Mouse (Mus musculus): Measurements from ENCODE around the gene Zswim3. TPM values are rescaled to one million over a fixed set of nuclear protein-coding genes. Genes with fewer than 3 reads are reported as not detected.
"Not testable (repeated sequence)": the region's sequence is repeated elsewhere in the genome, so short reads cannot be mapped to it uniquely, and the experiment has no call there.

Gene Zswim3
- total and polyA plus RNA-seq, 3 experiments = 4.7 to 5.9 TPM; not detected in 1

DNA sequence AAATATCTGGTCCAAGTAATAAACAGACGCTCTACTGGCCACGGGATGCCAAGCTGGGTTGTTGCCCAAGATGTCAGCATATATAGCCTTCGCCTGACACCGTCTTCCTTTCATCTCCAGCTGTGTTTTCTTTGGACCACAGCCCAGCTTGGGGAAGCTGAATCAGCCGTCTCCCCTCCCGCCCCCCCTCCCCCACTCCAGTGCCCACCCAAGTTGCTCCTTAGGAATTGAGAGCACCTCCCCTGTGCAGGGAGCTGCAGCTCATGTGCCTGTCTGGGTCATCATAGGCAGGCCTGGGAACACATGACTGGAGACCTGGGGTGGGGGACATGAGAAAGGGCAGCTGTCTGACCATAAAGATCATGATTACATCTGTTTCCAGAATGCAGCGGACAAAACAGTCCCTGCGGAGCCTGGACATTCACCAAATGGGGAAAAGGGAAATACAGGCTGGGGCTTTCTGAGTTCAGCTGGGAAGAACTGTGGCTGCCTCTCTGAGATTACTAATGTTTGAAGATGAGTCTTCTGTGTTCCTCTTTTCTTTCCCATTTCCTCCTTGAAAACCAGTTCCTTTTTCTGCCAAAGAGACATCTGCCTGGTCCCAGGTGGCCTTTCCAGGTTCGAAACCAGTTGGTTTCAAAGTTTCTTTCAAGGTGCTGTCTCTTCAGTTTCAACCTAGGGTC, 57.4 kb downstream of the Zswim3 start (continued):
- no peak for TF ChIP-seq TBP (IDR thresholded peaks at IDR 0.05; ENCODE audit: low read depth, low read length)
- peak; percentile 87 for TF ChIP-seq TAL1 (IDR thresholded peaks at IDR 0.05; ENCODE audit: low read length)
- TF ChIP-seq MAX (IDR thresholded peaks at IDR 0.05; ENCODE audit: low read length) = no peak

DNA sequence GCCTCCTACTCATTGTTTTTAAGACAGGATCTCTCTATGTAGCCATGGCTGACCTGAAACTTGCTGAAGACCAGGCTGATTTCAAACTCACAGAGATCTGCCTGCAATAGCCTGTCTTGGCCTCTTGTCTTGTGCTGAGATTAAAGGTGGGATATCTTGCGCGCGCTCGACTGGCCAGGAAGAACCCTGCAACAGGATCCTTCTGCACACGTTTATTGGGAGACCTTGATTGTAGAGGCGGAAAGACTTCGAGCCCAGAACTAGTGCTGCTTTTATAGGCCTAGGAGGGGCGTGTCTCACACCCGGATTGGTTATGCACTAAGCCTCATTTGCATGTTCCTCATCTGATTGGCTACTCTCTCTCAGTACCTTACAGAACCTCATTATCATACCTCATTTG, 58.5 kb downstream of the Zswim3 start:
- TF ChIP-seq NELFE (IDR thresholded peaks at IDR 0.05; ENCODE audit: low read depth, low read length) (peak; percentile 58), POLR2A (IDR thresholded peaks at IDR 0.05; ENCODE audit: control insufficient read depth in 1 of 2, insufficient read depth in 1 of 2, low read depth in 1 of 2, low read length in 2 of 2, poor library complexity in 1 of 2) (peak in 1 of 2 experiments; percentile 62; a peak in 1 of 4 replicates), TBP (IDR thresholded peaks at IDR 0.05; ENCODE audit: low read depth, low read length) (peak; percentile 83)
- H3K79me2 ChIP-seq (ENCODE audit: control insufficient read depth, insufficient read depth, low read length, poor library complexity); H3K27ac ChIP-seq (ENCODE audit: control insufficient read depth, low read depth, low read length); H3K9ac ChIP-seq (ENCODE audit: control insufficient read depth, low read depth, low read length, poor library complexity, severe bottlenecking); H3K4me3 ChIP-seq (ENCODE audit: control insufficient read depth in 1 of 2, insufficient read depth in 1 of 2, low read depth in 2 of 2, low read length in 2 of 2); H3K27me3 ChIP-seq (ENCODE audit: control insufficient read depth in 1 of 2, insufficient read depth in 2 of 2, low read length in 2 of 2); H3K9me3 ChIP-seq (replicated peaks; ENCODE audit: insufficient read depth, low read length): not testable (repeated sequence)
- peak; percentile 46 for DNase-seq (ENCODE audit: low read depth, low spot score)
- Histone ChIP-seq H3K36me3 (ENCODE audit: control insufficient read depth in 1 of 2, insufficient read depth in 2 of 2, low read length in 2 of 2) (peaks cover 0 to 23% of the 10 kb centered on the region in 2 experiments; a peak in 2 of 4 replicates), H3K4me1 (ENCODE audit: control insufficient read depth in 1 of 2, insufficient read depth in 2 of 2, low read length in 2 of 2) (peaks cover 24 to 45% of the 10 kb centered on the region in 2 experiments)

GRCm38 (mm10) chr2:164864593-164864992, 59.7 kb downstream of the Zswim3 start:
- Histone ChIP-seq H3K79me2 (ENCODE audit: control insufficient read depth, insufficient read depth, low read length, poor library complexity) (no peaks in the 10 kb centered on the region), H3K9ac (ENCODE audit: control insufficient read depth, low read depth, low read length, poor library complexity, severe bottlenecking) (peak overlapping the region; percentile 0; the same call in 1 of the 2 replicates), H3K9me3 (replicated peaks; ENCODE audit: insufficient read depth, low read length) (no peaks in the 10 kb centered on the region), H3K27me3 (ENCODE audit: control insufficient read depth in 1 of 2, insufficient read depth in 2 of 2, low read length in 2 of 2) (no peaks in the 10 kb centered on the region), H3K4me3 (ENCODE audit: control insufficient read depth in 1 of 2, insufficient read depth in 1 of 2, low read depth in 2 of 2, low read length in 2 of 2) (no peak overlapping the region), H3K27ac (ENCODE audit: control insufficient read depth, low read depth, low read length) (peak overlapping the region; percentile 15), H3K4me1 (ENCODE audit: control insufficient read depth in 1 of 2, insufficient read depth in 2 of 2, low read length in 2 of 2) (peaks cover 26 to 41% of the 10 kb centered on the region in 2 experiments), H3K36me3 (ENCODE audit: control insufficient read depth in 1 of 2, insufficient read depth in 2 of 2, low read length in 2 of 2) (peaks cover 0 to 22% of the 10 kb centered on the region in 2 experiments; a peak in 2 of 4 replicates)
- no peak for TF ChIP-seq CHD1 (IDR thresholded peaks at IDR 0.05; ENCODE audit: low read depth, low read length)
- no peak for TF ChIP-seq MYC (IDR thresholded peaks at IDR 0.05; ENCODE audit: low read depth, low read length)
- no peak for TF ChIP-seq GABPA (IDR thresholded peaks at IDR 0.05; ENCODE audit: low read depth, low read length)
- TF ChIP-seq BHLHE40 (IDR thresholded peaks at IDR 0.05; ENCODE audit: borderline replicate concordance, low read depth, low read length) = peak; percentile 42; the same call in 1 of the 2 replicates
- peak; percentile 67; the same call in 1 of the 2 replicates for TF ChIP-seq GATA1 (IDR thresholded peaks at IDR 0.05; ENCODE audit: low read depth, low read length)
- TF ChIP-seq POLR2AphosphoS2 (IDR thresholded peaks at IDR 0.05; ENCODE audit: low read length) = no peak
- no peak for TF ChIP-seq NRF1 (IDR thresholded peaks at IDR 0.05; ENCODE audit: insufficient read depth, low read depth, low read length, poor library complexity, severe bottlenecking)
- TF ChIP-seq SMC3 (IDR thresholded peaks at IDR 0.05; ENCODE audit: low read depth, low read length) = 0 out of 2 replicates have a peak, but pooled peaks have one; percentile 6
- TF ChIP-seq SIN3A (IDR thresholded peaks at IDR 0.05; ENCODE audit: low read length) = peak; percentile 58
- peak; percentile 42 to 66; a peak in 2 of 4 replicates for TF ChIP-seq EP300 (IDR thresholded peaks at IDR 0.05; ENCODE audit: low read depth in 1 of 2, low read length in 2 of 2)
- TF ChIP-seq ETS1 (IDR thresholded peaks at IDR 0.05; ENCODE audit: low read depth, low read length) = peak; percentile 73
- DNase-seq (ENCODE audit: low read depth, low spot score) = peak; percentile 44

Measured in MEL (cell line).